ENCODE assay signal across 13 mouse cellular contexts in the genomic region with DNA sequence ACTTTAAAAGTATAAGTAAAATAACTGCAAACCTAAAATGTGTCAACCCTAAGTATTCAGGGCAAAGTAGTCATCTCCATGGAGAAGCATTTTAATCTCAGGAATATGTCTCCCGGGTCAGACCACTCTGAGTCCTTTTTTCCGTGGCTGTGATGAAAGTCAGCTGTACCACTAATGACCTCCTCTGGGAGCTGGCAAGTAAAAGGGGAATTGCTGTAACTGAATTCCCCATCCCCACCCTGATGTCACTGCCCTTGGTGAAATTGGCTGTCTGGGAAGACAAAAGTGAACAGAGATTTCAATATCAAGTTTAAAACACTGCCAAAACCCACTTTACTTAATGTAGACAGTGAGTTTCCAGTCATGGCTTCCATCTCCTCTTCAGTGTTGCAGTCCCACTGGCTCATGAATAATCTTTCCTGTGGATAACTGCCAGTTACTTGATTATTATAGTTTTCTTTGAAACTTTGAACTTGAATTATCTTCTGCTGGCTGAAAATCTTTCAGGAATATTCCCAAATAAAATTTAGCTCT. TPM values are rescaled to one million over a fixed set of nuclear protein-coding genes. Genes with fewer than 3 reads are reported as not detected.
DNase-seq lines count a peak whose midpoint lies in the region; ATAC-seq and TF ChIP-seq lines count a peak whose summit lies in the region.
"Had no signal": no experiment of that assay in that cellular context is flagged by ENCODE, and none has a peak within 500 bp of the region (broad histone marks: within the 10 kb centered on the region; RNA-seq: fewer than 3 reads in every experiment).

No protein-coding gene starts in this region.

- H3K9ac ChIP-seq in heart, embryonic 11.5 days (ENCODE audit: low read depth, low read length) = no peak overlapping the region
- no peak overlapping the region for H3K9ac ChIP-seq in midbrain, embryonic 12.5 days (replicated peaks)
- H3K9ac ChIP-seq in lung, embryonic 14.5 days = no peak overlapping the region
- H3K9ac ChIP-seq: liver, embryonic 12.5 days had no signal

- no peaks in the 10 kb centered on the region for H3K9me3 ChIP-seq in heart, embryonic 11.5 days (replicated peaks; ENCODE audit: control insufficient read depth, low read length)
- no peaks in the 10 kb centered on the region for H3K9me3 ChIP-seq in midbrain, embryonic 12.5 days
- H3K9me3 ChIP-seq in midbrain, embryonic 10.5 days (replicated peaks) = no peaks in the 10 kb centered on the region
- no peaks in the 10 kb centered on the region for H3K9me3 ChIP-seq in lung, embryonic 14.5 days (ENCODE audit: low read depth, low read length)
- H3K9me3 ChIP-seq: liver, embryonic 12.5 days had no signal

- no peak overlapping the region for H3K27ac ChIP-seq in heart, embryonic 11.5 days (ENCODE audit: low read depth, low read length)
- H3K27ac ChIP-seq in midbrain, embryonic 12.5 days (replicated peaks) = no peak overlapping the region
- H3K27ac ChIP-seq in midbrain, embryonic 10.5 days (replicated peaks) = no peak overlapping the region
- H3K27ac ChIP-seq in lung, embryonic 14.5 days (ENCODE audit: low read depth) = peak overlapping the region; percentile 48; the same call in 1 of the 2 replicates
- H3K27ac ChIP-seq: hindbrain, embryonic 10.5 days; liver, embryonic 12.5 days had no signal

- H3K4me3 ChIP-seq in heart, embryonic 11.5 days (ENCODE audit: low read depth, low read length) = no peak overlapping the region
- no peak overlapping the region for H3K4me3 ChIP-seq in midbrain, embryonic 12.5 days
- H3K4me3 ChIP-seq in midbrain, embryonic 10.5 days = no peak overlapping the region
- no peak overlapping the region for H3K4me3 ChIP-seq in lung, embryonic 14.5 days (ENCODE audit: low read depth, low read length)
- H3K4me3 ChIP-seq: hindbrain, embryonic 10.5 days; liver, embryonic 12.5 days had no signal

- H3K4me1 ChIP-seq in heart, embryonic 11.5 days (ENCODE audit: control insufficient read depth, insufficient read depth, low read length) = no peaks in the 10 kb centered on the region
- no peaks in the 10 kb centered on the region for H3K4me1 ChIP-seq in midbrain, embryonic 12.5 days
- H3K4me1 ChIP-seq in midbrain, embryonic 10.5 days = no peaks in the 10 kb centered on the region
- H3K4me1 ChIP-seq in lung, embryonic 14.5 days (ENCODE audit: insufficient read depth) = no peaks in the 10 kb centered on the region
- H3K4me1 ChIP-seq: hindbrain, embryonic 10.5 days; liver, embryonic 12.5 days had no signal

- 41% methylated on average over 2 of the region's 2 CpGs for WGBS in heart, embryonic 11.5 days (ENCODE audit: insufficient replicate concordance)
- WGBS in midbrain, embryonic 12.5 days = 45% methylated on average over 2 of the region's 2 CpGs
- 62% methylated on average over 2 of the region's 2 CpGs for WGBS in midbrain, embryonic 10.5 days
- 18% methylated on average over 2 of the region's 2 CpGs for WGBS in lung, embryonic 14.5 days

- TF ChIP-seq CTCF in lung, embryonic 14.5 days (IDR thresholded peaks at IDR 0.05; ENCODE audit: low read depth) = no peak

- no peaks in the 10 kb centered on the region for H3K27me3 ChIP-seq in heart, embryonic 11.5 days (ENCODE audit: control insufficient read depth, insufficient read depth, low read length)
- H3K27me3 ChIP-seq in midbrain, embryonic 12.5 days = no peaks in the 10 kb centered on the region
- no peaks in the 10 kb centered on the region for H3K27me3 ChIP-seq in midbrain, embryonic 10.5 days (ENCODE audit: low read depth, poor library complexity, severe bottlenecking)
- H3K27me3 ChIP-seq in lung, embryonic 14.5 days (ENCODE audit: insufficient read depth, low read length) = no peaks in the 10 kb centered on the region
- H3K27me3 ChIP-seq: liver, embryonic 12.5 days had no signal

- peak; percentile 97 for DNase-seq in heart, adult 11 months
- no peak for DNase-seq in midbrain, embryonic 10.5 days (ENCODE audit: low spot score)
- peak; percentile 88 for DNase-seq in lung, embryonic 14.5 days
- DNase-seq in skeletal muscle tissue, adult 2 months (ENCODE audit: low read depth, low spot score) = peak; percentile 58
- DNase-seq in ovary, postnatal 36 days (ENCODE audit: low spot score) = no peak
- no peak for DNase-seq in cerebellum, postnatal 10 days
- DNase-seq: cerebellum, adult 9-11 months; kidney, postnatal 36 days; thymus, postnatal 14 days had no signal

- no peak overlapping the region for H3K4me2 ChIP-seq in heart, embryonic 11.5 days
- H3K4me2 ChIP-seq in midbrain, embryonic 12.5 days (replicated peaks) = no peak overlapping the region
- H3K4me2 ChIP-seq in lung, embryonic 14.5 days = no peak overlapping the region
- H3K4me2 ChIP-seq: liver, embryonic 12.5 days had no signal

- no peaks in the 10 kb centered on the region for H3K36me3 ChIP-seq in heart, embryonic 11.5 days (ENCODE audit: control insufficient read depth, insufficient read depth, low read length)
- H3K36me3 ChIP-seq in midbrain, embryonic 12.5 days = no peaks in the 10 kb centered on the region
- no peaks in the 10 kb centered on the region for H3K36me3 ChIP-seq in midbrain, embryonic 10.5 days
- no peaks in the 10 kb centered on the region for H3K36me3 ChIP-seq in lung, embryonic 14.5 days (ENCODE audit: insufficient read depth)
- H3K36me3 ChIP-seq: hindbrain, embryonic 10.5 days; liver, embryonic 12.5 days had no signal

- no peak for ATAC-seq in heart, embryonic 11.5 days (replicated peaks; ENCODE audit: insufficient number of reproducible peaks, low FRiP score, low TSS enrichment)
- 0 out of 2 replicates have a peak, but pooled peaks have one; percentile 30 for ATAC-seq in midbrain, embryonic 12.5 days (ENCODE audit: low FRiP score, low read depth)
- peak; percentile 94 for ATAC-seq in lung, embryonic 14.5 days (ENCODE audit: insufficient read depth)
- ATAC-seq: liver, embryonic 12.5 days had no signal

RNA-seq across cellular contexts. Expression of gene Col3a1, which starts 35.3 kb away (rescaled TPM):
- polyA plus RNA-seq in heart, embryonic 11.5 days (2014; fragmentation: Nextera tagmentation; extraction: Ambion mirVana) = 316 and 413 TPM in 2 replicates
- polyA plus RNA-seq in midbrain, embryonic 12.5 days (2016; fragmentation: Nextera tagmentation; extraction: Ambion mirVana) = 486 and 675 TPM in 2 replicates
- polyA plus RNA-seq in midbrain, embryonic 10.5 days (2016; fragmentation: Nextera tagmentation; extraction: Ambion mirVana) = 368 and 487 TPM in 2 replicates
- polyA plus RNA-seq in lung, embryonic 14.5 days (2014; fragmentation: Nextera tagmentation; extraction: Ambion mirVana) = 1,504 and 1,512 TPM in 2 replicates

Comparison
In these comparisons a context has a peak if more than half of its experiments do, and no peak if none do; other contexts are left out.
1. DNase-seq: peak in heart, adult 11 months (single experiment), lung, embryonic 14.5 days (single experiment) and skeletal muscle tissue, adult 2 months (single experiment); none in midbrain, embryonic 10.5 days (single experiment), ovary, postnatal 36 days (single experiment) and cerebellum, postnatal 10 days (0 of 2).